Mouse (Mus musculus) intestine, embryonic 16.5 days (tissue): Measurements from ENCODE around the gene Rab11fip2. TPM values are rescaled to one million over a fixed set of nuclear protein-coding genes. Genes with fewer than 3 reads are reported as not detected.

ENCODE experiments used
- ATAC-seq: fragments of 200-750 bp; cut with Nextera tagmentation; 2 replicates; pipeline ENCODE4 v1.8.0; 2017; ENCODE audit warnings: moderate TSS enrichment, moderate library complexity
- H3K27ac ChIP-seq: fragments of 300-500 bp; sonication (generic); 2 replicates; pipeline ENCODE4 v1.5.1; 2014; ENCODE audit warnings: mild to moderate bottlenecking, low read length
- H3K27me3 ChIP-seq: fragments of 300-500 bp; sonication (generic); replicated peaks from 2 replicates; pipeline ENCODE4 v1.6.1; 2014; ENCODE audit warnings: low read length, control low read depth, mixed read lengths; ENCODE audit not compliant: control insufficient read depth, insufficient read depth
- H3K36me3 ChIP-seq: fragments of 300-500 bp; sonication (generic); 2 replicates; pipeline ENCODE4 v1.6.1; 2014; ENCODE audit warnings: low read length, control low read depth; ENCODE audit not compliant: control insufficient read depth, insufficient read depth
- H3K4me1 ChIP-seq: fragments of 300-500 bp; sonication (generic); 2 replicates; pipeline ENCODE4 v1.6.1; 2014; ENCODE audit warnings: low read length, control low read depth, mixed read lengths; ENCODE audit not compliant: control insufficient read depth, insufficient read depth
- H3K4me2 ChIP-seq: fragments of 300-500 bp; sonication (generic); 2 replicates; pipeline ENCODE4 v1.6.1; 2014; ENCODE audit warnings: low read depth, low read length, control low read depth
- H3K4me3 ChIP-seq: fragments of 300-500 bp; sonication (generic); 2 replicates; pipeline ENCODE4 v1.5.1; 2014; ENCODE audit warnings: mild to moderate bottlenecking, low read length
- H3K9ac ChIP-seq: fragments of 300-500 bp; sonication (generic); 2 replicates; pipeline ENCODE4 v1.6.1; 2014; ENCODE audit warnings: low read depth, low read length
- H3K9me3 ChIP-seq: fragments of 300-500 bp; sonication (generic); 2 replicates; pipeline ENCODE4 v1.6.1; 2016; ENCODE audit warnings: low read length, control low read depth; ENCODE audit not compliant: control insufficient read depth
- WGBS: fragments of 180-500 bp; shearing (Covaris S2); extraction: QIAGEN DNeasy Blood & Tissue Kit; methylation state at CpG from one replicate; pipeline ENCODE4 v1.1.7; 2014; 5-methylcytosine and 5-hydroxymethylcytosine counted together
- polyA plus RNA-seq: library from polyadenylated mRNA; unstranded; fragments of >200 nt; fragmentation: Nextera tagmentation; extraction: Ambion mirVana; gene quantifications from 2 replicates; pipeline ENCODE4 v1.2.1, GENCODE M21; 2015

Rab11fip2 gene
- polyA plus RNA-seq, 1 experiment from 2014 or later: 2.1 TPM

GRCm38 (mm10) chr19:59885301-59885700 is 58.2 kb downstream of the Rab11fip2 start:
- Histone ChIP-seq H3K9me3 (no peaks in the 10 kb centered on the region), H3K4me2 (no peak overlapping the region), H3K9ac (no peak overlapping the region), H3K36me3 (no peaks in the 10 kb centered on the region), H3K4me3 (no peak overlapping the region), H3K27ac (no peak overlapping the region), H3K27me3 (no peaks in the 10 kb centered on the region), H3K4me1 (no peaks in the 10 kb centered on the region)
- no peak for ATAC-seq
- WGBS: 85% methylated on average over 2 of the region's 2 CpGs

DNA sequence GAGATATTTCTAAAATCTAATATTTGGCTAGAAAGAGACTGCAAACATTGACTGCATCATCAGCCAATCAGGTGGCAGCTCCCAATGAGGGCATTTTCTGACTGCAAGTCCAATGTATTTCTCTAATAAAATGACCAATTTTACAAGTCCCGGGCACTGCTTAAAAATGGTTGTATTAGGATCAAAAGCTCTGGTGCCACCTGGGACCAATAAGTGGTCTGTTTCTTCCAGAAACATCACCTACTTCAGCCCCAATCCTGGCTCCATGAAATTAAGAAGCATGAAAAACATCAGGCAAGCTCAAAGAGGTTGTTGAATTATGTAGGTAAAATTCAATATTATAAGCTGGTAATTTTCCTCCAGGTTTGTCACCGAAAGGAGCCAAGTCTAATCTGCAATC is 66.2 kb downstream of the Rab11fip2 start:
- no peak overlapping the region for H3K4me2 ChIP-seq
- H3K27ac ChIP-seq: no peak overlapping the region
- no peaks in the 10 kb centered on the region for H3K4me1 ChIP-seq
- 91% methylated on average over 2 of the region's 2 CpGs for WGBS
- no peak overlapping the region for H3K9ac ChIP-seq
- H3K27me3 ChIP-seq: no peaks in the 10 kb centered on the region
- H3K9me3 ChIP-seq: no peaks in the 10 kb centered on the region
- H3K36me3 ChIP-seq: no peaks in the 10 kb centered on the region
- ATAC-seq: no peak
- H3K4me3 ChIP-seq: no peak overlapping the region

- 82% methylated on average over 9 of the region's 9 CpGs for WGBS
These were observed 76.8 kb downstream of the Rab11fip2 start for GRCm38 (mm10) chr19:59866666-59867065.

GRCm38 (mm10) chr19:59862423-59862822 is 81.0 kb downstream of the Rab11fip2 start:
- no peak overlapping the region for H3K4me3 ChIP-seq
- no peaks in the 10 kb centered on the region for H3K36me3 ChIP-seq
- H3K27me3 ChIP-seq: no peaks in the 10 kb centered on the region
- H3K4me1 ChIP-seq: no peaks in the 10 kb centered on the region
- H3K9ac ChIP-seq: no peak overlapping the region
- H3K27ac ChIP-seq: no peak overlapping the region
- H3K9me3 ChIP-seq: no peaks in the 10 kb centered on the region
- no peak for ATAC-seq
- no peak overlapping the region for H3K4me2 ChIP-seq

More at GRCm38 (mm10) chr19:59866666-59867065, 76.8 kb downstream of the Rab11fip2 start:
- Histone ChIP-seq H3K27ac (no peak overlapping the region), H3K9ac (no peak overlapping the region), H3K4me1 (no peaks in the 10 kb centered on the region), H3K9me3 (no peaks in the 10 kb centered on the region), H3K36me3 (no peaks in the 10 kb centered on the region), H3K4me3 (no peak overlapping the region), H3K4me2 (no peak overlapping the region), H3K27me3 (no peaks in the 10 kb centered on the region)
- ATAC-seq: no peak

- Histone ChIP-seq H3K27ac (no peak overlapping the region), H3K36me3 (no peaks in the 10 kb centered on the region), H3K9me3 (no peaks in the 10 kb centered on the region), H3K4me2 (no peak overlapping the region), H3K9ac (no peak overlapping the region), H3K4me1 (no peaks in the 10 kb centered on the region), H3K4me3 (no peak overlapping the region), H3K27me3 (no peaks in the 10 kb centered on the region)
- no peak for ATAC-seq
- WGBS: 70% methylated on average over 3 of the region's 3 CpGs
These were observed 82.7 kb downstream of the Rab11fip2 start for GRCm38 (mm10) chr19:59860799-59861198.

DNA sequence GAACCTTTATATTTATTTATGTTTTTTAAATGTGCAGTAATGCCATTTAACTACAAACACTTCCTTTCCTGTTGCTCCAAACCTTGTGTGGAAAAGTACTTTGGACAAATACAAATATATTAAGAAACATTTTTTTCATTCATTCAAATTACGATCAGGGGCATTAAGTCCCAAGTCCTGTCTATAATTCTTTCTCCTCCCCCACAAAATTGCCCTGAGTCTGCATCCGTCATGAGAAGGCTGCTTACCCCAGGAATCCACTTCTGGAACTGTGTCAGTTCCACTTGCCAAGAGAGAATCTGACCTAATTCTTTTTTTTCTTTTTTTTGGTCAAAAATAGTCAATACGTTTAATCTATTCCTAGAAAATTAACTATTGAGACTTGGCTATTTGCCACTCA is 90.4 kb downstream of the Rab11fip2 start:
- H3K27me3 ChIP-seq: no peaks in the 10 kb centered on the region
- WGBS: 63% methylated on average over 3 of the region's 3 CpGs
- no peaks in the 10 kb centered on the region for H3K36me3 ChIP-seq
- H3K9ac ChIP-seq: no peak overlapping the region
- H3K27ac ChIP-seq: no peak overlapping the region
- H3K4me1 ChIP-seq: no peaks in the 10 kb centered on the region
- no peaks in the 10 kb centered on the region for H3K9me3 ChIP-seq
- H3K4me3 ChIP-seq: no peak overlapping the region
- no peak for ATAC-seq
- H3K4me2 ChIP-seq: no peak overlapping the region
